Mouse (Mus musculus): Measurements from ENCODE around the gene Pigm.

Gene Pigm

DNA sequence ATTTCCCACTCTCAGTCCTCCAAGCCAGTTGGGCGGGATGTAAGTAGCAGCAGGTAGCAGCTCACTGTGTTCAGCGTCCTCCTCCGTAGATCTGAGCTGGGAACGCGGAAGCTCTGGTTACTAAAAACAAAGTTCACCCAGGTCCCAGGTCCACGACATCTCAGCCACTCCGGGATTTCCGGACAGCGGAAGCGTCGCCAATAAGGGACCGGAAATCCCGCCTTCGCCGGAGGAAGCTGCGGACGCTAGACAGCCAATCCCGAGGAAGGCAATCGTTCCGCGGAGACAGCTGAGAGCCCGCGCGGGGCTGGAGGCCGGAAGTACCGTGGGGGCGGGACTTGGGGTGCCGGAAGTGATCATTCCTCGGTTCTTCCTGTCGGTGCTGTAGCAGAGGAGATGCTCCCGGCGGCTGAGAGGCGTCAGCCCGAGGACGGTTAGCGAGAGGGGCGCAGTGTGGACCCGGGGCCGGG lies at the start of gene Pigm:
Gene Pigm (plus strand): TSS at position 349 of the 470 bp plus-strand sequence.
- DNase-seq (ENCODE audit: low read depth, low spot score), result peak; percentile 94

DNA sequence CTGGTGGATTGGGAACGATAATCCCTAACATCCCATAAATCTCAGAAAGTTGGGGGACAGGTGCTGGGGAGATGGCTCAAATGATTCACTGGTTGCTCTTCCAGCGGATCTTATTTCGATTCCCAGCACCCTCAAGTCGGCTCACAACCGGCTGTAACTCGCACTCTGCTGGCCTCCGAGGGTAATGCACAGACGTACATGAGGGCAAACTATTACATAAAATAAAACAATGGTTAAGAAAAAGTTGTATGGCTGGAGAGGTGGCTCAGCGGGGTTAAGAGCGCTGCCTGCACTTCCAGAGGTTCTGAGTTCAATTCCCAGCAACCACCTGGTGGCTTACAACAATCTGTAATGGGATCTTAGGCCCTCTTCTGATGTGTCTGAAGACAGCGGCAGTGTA lies 49.7 kb upstream of the Pigm start:
- DNase-seq (ENCODE audit: low read depth, low spot score), result no peak

DNA sequence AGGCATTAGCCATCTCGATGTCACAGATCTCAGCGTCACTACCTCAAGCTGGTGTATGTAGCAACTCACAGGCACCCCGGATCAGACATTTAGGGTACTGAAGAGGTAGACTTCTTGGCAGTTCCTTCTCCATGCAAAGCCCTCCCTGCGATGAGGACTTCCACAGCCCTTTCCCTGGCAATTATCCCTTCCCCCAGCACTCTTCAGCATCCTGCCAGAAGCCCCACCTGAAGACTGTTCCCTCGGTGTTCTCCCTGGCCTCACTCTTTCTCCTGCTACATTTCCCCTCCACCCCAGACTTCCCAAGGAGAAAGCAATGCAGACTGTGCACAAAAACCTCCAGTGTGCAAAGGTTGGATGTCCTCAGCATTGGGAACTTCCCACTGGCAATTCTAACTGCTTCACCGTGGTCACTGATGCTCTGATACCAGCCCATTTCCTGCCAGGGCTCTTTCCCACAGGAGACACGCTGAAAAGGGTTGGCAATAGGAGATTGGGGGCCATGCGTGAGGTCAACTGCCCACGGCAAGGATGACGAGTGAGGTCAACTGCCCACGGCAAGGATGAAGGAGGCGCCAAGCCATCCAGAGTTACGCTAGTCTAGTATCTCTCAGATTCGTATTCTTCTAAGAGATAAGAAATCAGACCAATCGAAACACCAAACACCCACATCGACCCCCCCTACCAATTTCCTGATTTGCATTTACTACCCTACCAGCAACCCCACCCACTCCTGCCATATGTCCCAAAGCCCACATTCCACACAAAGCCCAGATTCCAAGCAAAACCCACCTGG lies 48.9 kb upstream of the Pigm start:
- no peak for DNase-seq (ENCODE audit: low read depth, low spot score)

DNA sequence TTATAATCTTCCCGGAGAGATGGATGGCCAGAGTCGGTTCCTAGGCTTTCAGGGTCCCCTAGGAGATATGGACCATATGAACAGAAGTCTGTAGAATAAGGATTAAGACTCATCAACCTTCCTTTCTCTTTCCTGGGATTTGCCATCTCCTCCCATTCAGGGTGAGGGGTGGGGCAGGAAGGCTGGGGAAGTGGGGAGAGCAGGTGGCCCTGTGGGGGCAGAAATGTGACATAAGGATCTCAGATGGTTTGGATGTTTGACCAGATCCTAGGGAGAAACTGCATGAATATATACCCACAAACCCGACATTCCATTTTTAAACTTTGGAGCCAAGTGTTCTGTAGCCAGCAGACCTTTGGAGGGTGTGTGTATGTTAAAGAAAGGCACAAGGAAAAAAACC lies 48.3 kb upstream of the Pigm start:
- DNase-seq (ENCODE audit: low read depth, low spot score), result no peak

- no peak for DNase-seq (ENCODE audit: low read depth, low spot score)
These were observed 47.9 kb upstream of the Pigm start for GRCm38 (mm10) chr1:172328461-172328860.

- DNase-seq (ENCODE audit: low read depth, low spot score), result no peak
These were observed 47.2 kb upstream of the Pigm start, which contains the start of gene Kcnj9 for GRCm38 (mm10) chr1:172329131-172329530. Gene Kcnj9, minus strand, starts transcription at chr1:172329318.

- no peak for DNase-seq (ENCODE audit: low read depth, low spot score)
These were observed 46.7 kb upstream of the Pigm start for GRCm38 (mm10) chr1:172329616-172330015.

DNA sequence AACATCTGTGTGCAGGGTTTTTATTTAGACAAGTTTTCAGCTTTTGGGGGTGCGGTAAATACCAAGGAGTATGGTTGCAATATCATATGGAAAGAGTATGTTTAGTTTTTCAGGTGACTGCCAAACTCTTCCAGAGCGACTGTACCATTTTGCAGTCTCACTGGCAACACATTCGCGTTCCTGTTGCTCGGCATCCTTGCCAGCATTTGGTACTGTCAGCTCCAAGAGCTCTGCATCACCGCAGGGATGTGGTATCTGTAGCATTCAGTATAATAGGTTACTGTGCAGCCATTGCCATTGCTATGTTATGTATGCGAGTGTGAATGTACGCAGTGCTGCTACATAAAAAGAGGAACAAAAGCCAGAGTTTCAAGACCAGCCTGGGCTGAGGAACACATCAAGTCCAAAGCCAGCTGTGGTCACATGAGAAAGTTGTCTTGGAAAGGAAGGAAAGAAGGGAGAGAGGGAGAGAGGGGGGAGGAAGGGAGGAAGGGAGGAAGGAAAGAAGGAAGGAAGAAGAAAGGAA lies 44.9 kb upstream of the Pigm start:
- DNase-seq (ENCODE audit: low read depth, low spot score), result no peak

DNA sequence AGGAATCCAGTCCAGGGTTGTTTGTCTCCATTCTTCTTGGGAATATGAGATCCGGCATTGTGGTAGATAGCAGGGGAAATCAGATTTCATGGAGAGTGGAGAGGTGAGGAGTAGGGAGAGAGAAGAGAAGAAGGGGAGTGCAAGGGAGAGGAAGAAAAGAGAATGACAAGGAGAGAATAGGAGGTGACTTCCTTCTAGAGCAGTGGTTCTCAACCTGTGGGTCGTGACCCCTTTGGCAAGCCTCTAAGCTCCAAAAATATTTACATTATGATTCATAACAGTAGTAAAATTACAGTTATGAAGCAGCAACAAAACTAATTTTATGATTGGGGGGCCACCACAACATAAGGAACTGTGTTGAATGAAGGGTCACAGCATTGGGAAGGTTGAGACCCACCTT lies 43.4 kb upstream of the Pigm start:
- DNase-seq (ENCODE audit: low read depth, low spot score), result no peak

DNA sequence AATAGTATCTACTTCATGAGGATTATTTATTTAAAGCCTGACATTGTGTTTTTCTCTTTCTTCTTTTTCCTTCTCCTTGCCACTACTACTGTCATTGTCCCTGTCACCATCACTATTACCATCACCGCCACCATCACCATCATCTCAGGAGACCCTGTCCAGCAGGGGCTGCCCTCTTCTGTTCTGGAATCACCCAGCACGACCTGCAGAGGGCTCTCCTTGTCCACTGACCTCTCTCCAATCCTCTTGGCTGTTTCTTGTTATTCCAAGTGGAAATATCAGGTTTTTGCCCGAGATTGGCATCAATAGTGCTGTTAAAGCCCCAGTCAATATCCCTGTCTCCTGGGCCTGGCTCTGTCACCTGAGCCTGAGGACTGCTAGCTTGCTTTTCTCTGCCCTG lies 42.8 kb upstream of the Pigm start:
- DNase-seq (ENCODE audit: low read depth, low spot score), result no peak

DNA sequence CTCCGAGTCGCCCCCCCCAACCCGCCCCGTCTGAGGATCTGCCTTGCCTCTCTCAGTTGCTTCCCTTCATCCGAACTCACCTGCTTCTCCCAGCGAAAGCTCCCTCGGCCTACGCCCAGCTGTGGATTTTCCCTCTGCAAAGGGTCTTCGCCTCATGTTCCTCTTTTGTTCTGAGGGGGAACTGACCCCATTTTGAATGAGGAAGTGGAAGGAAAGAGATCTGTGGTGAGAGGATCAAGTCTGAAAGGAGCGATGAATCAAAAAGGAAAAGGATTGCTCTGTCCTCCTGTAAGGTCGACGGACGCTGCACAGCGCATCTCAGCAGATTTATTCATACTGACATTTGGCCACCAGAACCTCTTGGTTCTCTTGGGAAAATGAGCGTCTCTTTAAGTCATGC lies 40.5 kb upstream of the Pigm start:
- DNase-seq (ENCODE audit: low read depth, low spot score), result no peak

DNA sequence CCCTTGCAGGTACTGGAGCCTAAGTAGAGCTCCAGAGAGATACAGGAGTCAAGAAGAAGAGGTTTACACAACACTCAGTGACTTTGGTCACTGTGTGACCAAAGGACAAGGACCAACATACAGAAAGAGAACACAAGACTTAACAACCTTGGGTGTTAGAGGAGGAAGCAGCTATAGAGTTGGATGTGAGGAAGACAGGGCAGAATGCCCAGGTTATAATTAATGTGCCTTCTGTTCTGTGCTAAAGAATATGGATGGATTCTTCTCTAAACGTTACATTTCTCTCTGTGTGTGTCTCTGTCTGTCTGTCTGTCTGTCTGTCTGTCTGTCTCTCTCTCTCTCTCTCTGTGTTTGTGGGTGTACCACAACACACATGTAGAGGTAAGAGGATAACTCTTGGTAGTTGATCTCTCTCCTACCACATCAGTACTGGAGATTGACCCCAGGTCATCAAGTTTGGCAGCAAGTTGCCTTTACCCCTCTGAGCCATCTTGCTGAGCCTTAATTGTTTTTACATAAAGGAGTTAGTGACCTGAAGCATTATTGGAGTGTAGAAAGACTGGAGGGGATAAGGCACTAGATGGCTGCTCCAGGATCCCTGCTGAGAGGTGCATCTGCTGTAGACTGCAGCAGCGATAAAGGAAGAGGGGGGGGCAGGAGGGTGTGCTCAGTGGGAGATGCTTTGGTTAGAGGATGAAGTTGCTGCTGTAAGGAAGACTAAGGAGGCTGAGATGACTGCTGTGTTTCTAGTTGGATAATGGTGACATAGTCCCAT lies 38.7 kb upstream of the Pigm start:
- DNase-seq (ENCODE audit: low read depth, low spot score), result no peak

GRCm38 (mm10) chr1:172340729-172341321 lies 35.5 kb upstream of the Pigm start, which contains the start of gene Kcnj10:
Gene Kcnj10, plus strand, starts transcription at chr1:172341210.
- peak; percentile 69 for DNase-seq (ENCODE audit: low read depth, low spot score)

DNA sequence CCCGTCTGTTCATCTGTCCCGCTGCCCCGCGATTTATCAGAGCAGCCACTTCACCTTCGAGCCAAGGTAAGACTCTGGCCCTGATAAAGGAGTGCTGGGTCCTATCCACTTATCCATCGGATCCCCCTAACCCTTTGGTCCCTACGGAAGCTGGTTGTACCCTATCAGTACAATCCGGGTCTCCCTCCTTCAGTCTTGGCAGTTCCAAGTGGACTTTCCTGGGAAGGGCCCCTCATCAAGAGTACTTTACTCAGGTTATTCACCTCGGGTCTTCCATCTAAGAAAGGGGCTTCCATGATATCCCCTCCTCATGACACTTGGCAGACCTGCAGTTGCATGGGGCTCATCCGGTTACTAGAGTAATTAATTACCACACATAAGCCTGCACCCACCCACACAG lies 35.0 kb upstream of the Pigm start:
- no peak for DNase-seq (ENCODE audit: low read depth, low spot score)

DNA sequence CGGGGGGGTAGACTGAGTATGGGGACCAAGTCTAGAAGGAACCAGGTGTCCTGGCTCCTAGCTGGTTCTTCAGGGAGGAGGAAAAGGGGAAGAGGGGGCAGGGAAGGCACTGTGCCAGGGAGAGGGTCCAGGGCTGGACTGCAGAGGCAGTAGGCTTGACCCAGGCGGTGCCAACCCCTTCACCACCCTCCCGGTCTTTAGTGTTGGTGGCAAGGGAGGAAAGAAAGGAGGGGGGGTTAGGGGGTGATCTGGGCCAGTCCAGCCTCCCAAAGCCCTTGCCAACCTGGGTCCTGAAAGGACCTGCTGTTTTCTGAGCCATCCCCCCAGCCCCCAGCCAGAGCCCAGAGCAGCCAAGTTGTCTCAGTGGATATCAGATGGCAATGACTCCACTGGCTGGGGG lies 33.6 kb upstream of the Pigm start:
- DNase-seq (ENCODE audit: low read depth, low spot score), result no peak

- DNase-seq (ENCODE audit: low read depth, low spot score), result no peak
These were observed 32.4 kb upstream of the Pigm start for GRCm38 (mm10) chr1:172343914-172344313.

DNA sequence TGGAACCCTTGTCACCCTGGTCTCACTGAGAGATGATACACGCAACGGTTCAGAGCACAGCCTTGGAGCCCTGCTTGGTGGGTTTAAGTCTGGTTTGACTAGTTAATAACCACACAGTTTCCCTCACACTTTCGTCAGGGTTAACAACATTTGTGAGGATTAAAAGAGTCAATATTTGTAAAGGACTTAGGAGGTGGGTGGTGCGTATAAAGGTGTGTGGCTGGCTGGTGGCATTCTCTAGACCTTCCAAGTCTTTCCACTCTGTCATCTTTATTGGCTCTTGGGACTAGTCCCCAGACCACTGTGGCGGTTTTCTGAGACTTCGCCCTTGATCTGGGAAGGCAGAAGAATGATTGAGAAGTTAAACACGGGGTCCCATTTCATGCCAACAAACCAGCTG lies 31.5 kb upstream of the Pigm start:
- DNase-seq (ENCODE audit: low read depth, low spot score), result no peak

DNA sequence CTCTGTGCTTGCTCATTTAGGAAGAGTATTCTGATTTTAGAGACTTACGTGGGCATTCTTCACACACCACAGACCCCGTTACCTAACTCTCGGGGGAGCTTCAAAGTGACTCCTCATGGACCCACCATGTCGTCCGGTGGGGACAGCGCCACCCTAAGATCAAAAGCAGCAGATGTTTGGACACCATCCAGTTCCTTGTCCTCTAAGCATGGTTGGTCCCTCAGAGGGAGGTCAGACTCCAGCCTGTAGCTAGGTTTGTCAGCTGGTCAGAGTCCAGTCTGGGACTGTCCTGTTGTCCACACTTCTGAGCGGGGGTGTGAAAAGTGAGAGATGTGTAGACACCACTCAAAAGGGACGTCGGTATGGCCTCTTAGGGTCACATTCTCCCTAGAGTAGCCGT lies 29.6 kb upstream of the Pigm start:
- DNase-seq (ENCODE audit: low read depth, low spot score), result no peak

GRCm38 (mm10) chr1:172347382-172347781 lies 29.0 kb upstream of the Pigm start:
- DNase-seq (ENCODE audit: low read depth, low spot score), result no peak

DNA sequence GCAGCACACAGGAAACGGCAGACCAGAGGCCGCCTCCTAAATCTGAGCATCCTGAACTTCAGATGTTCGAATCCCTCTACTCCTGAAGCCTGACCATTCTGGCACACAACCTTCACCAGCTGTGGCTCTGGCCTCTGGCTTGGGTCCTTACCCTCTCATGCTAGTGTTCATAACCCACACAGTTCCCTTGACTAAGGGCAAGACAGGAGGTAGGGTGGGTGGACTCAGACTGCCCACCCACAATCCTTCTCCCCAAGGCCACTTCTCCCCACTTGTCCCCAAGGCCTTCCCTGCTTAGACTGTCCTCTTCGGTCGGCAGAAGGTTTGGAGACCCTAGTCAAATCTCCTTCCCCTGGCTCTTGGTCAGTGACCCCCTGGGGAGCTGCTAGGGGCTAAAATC lies 26.8 kb upstream of the Pigm start:
- no peak for DNase-seq (ENCODE audit: low read depth, low spot score)

- DNase-seq (ENCODE audit: low read depth, low spot score), result no peak
These were observed 26.2 kb upstream of the Pigm start for GRCm38 (mm10) chr1:172349916-172350812.

Measured in WW6 (cell line).